8 mouse cellular contexts compared by ENCODE assay signal in genomic region chr11:85760486-85761141, GRCm38 (mm10).
DNase-seq lines count a peak whose midpoint lies in the region; ATAC-seq and TF ChIP-seq lines count a peak whose summit lies in the region.

No protein-coding gene starts in this region.

- TF ChIP-seq CTCF in heart, adult 2 months (IDR thresholded peaks at IDR 0.05): no peak
- TF ChIP-seq CTCF in kidney, postnatal 0 days (IDR thresholded peaks at IDR 0.05; ENCODE audit: low read depth): no peak

- peaks cover 4% of the 10 kb centered on the region for H3K27me3 ChIP-seq in forebrain, embryonic 15.5 days
- peaks cover 18% of the 10 kb centered on the region; the same call in 1 of the 2 replicates for H3K27me3 ChIP-seq in forebrain, embryonic 13.5 days
- no peaks in the 10 kb centered on the region for H3K27me3 ChIP-seq in heart, adult 2 months (ENCODE audit: control insufficient read depth, insufficient read depth, low read length)
- no peaks in the 10 kb centered on the region for H3K27me3 ChIP-seq in kidney, postnatal 0 days (ENCODE audit: insufficient read depth, low read length)
- no peaks in the 10 kb centered on the region for H3K27me3 ChIP-seq in lung, embryonic 15.5 days

- 16% methylated on average over 6 of the region's 6 CpGs for WGBS in forebrain, embryonic 15.5 days
- 29% methylated on average over 6 of the region's 6 CpGs for WGBS in forebrain, embryonic 13.5 days
- 15% methylated on average over 6 of the region's 6 CpGs for WGBS in heart, adult 2 months
- 25% methylated on average over 6 of the region's 6 CpGs for WGBS in kidney, postnatal 0 days
- WGBS in lung, embryonic 15.5 days: 19% methylated on average over 6 of the region's 6 CpGs

- H3K4me2 ChIP-seq in forebrain, embryonic 15.5 days (replicated peaks): no peak overlapping the region
- H3K4me2 ChIP-seq in forebrain, embryonic 13.5 days: no peak overlapping the region
- no peak overlapping the region for H3K4me2 ChIP-seq in kidney, postnatal 0 days (ENCODE audit: low read length)
- no peak overlapping the region for H3K4me2 ChIP-seq in lung, embryonic 15.5 days

- TF ChIP-seq POLR2A in heart, adult 2 months (IDR thresholded peaks at IDR 0.05; ENCODE audit: insufficient read depth, low read depth, low read length): no peak

- H3K9ac ChIP-seq in forebrain, embryonic 15.5 days (replicated peaks): no peak overlapping the region
- no peak overlapping the region for H3K9ac ChIP-seq in forebrain, embryonic 13.5 days
- H3K9ac ChIP-seq in heart, adult 2 months (ENCODE audit: low read depth, low read length): no peak overlapping the region
- no peak overlapping the region for H3K9ac ChIP-seq in kidney, postnatal 0 days (ENCODE audit: low read depth, low read length)
- H3K9ac ChIP-seq in lung, embryonic 15.5 days: no peak overlapping the region

- ATAC-seq in forebrain, embryonic 15.5 days (replicated peaks): no peak; the same call in 1 of the 2 replicates
- ATAC-seq in forebrain, embryonic 13.5 days: no peak
- ATAC-seq in kidney, postnatal 0 days (replicated peaks; ENCODE audit: low FRiP score, low read depth): peak; percentile 69; the same call in 1 of the 2 replicates
- peak; percentile 91 for ATAC-seq in lung, embryonic 15.5 days (ENCODE audit: borderline replicate concordance, extremely low read depth, low FRiP score, low TSS enrichment)
- no peak for ATAC-seq in granulocyte monocyte progenitor cell, adult 5-6 weeks (replicated peaks; ENCODE audit: poor library complexity, severe bottlenecking)

- H3K4me1 ChIP-seq in forebrain, embryonic 15.5 days: peaks cover 12% of the 10 kb centered on the region
- H3K4me1 ChIP-seq in forebrain, embryonic 13.5 days: peaks cover 18% of the 10 kb centered on the region
- peaks cover 19% of the 10 kb centered on the region for H3K4me1 ChIP-seq in brown adipose tissue, adult 24 weeks (ENCODE audit: control insufficient read depth, insufficient read depth, insufficient read length, low read length)
- H3K4me1 ChIP-seq in heart, adult 2 months (ENCODE audit: control insufficient read depth, insufficient read depth, low read length): peaks cover 10% of the 10 kb centered on the region
- peaks cover 20% of the 10 kb centered on the region; the same call in 1 of the 2 replicates for H3K4me1 ChIP-seq in kidney, postnatal 0 days (replicated peaks; ENCODE audit: insufficient read depth, low read length)
- H3K4me1 ChIP-seq in lung, embryonic 15.5 days: peaks cover 43% of the 10 kb centered on the region

- no peak overlapping the region for H3K4me3 ChIP-seq in forebrain, embryonic 15.5 days
- no peak overlapping the region for H3K4me3 ChIP-seq in forebrain, embryonic 13.5 days
- no peak overlapping the region for H3K4me3 ChIP-seq in brown adipose tissue, adult 24 weeks (ENCODE audit: insufficient read depth, low read depth, low read length)
- no peak overlapping the region for H3K4me3 ChIP-seq in heart, adult 2 months
- no peak overlapping the region for H3K4me3 ChIP-seq in kidney, postnatal 0 days (replicated peaks; ENCODE audit: low read depth, low read length)
- no peak overlapping the region for H3K4me3 ChIP-seq in lung, embryonic 15.5 days

- H3K27ac ChIP-seq in forebrain, embryonic 15.5 days (replicated peaks): 0 out of 2 replicates have a peak overlapping the region, but pooled peaks have one; percentile 20
- no peak overlapping the region for H3K27ac ChIP-seq in forebrain, embryonic 13.5 days
- peak overlapping the region; percentile 54 for H3K27ac ChIP-seq in brown adipose tissue, adult 24 weeks (replicated peaks; ENCODE audit: low read depth, low read length)
- peak overlapping the region; percentile 62 for H3K27ac ChIP-seq in heart, adult 2 months
- peak overlapping the region; percentile 51; the same call in 1 of the 2 replicates for H3K27ac ChIP-seq in kidney, postnatal 0 days
- peak overlapping the region; percentile 94 for H3K27ac ChIP-seq in lung, embryonic 15.5 days

- no peak for TF ChIP-seq EP300 in heart, adult 2 months (IDR thresholded peaks at IDR 0.05; ENCODE audit: insufficient read depth, low read depth, low read length)

- H3K9me3 ChIP-seq in forebrain, embryonic 15.5 days: no peaks in the 10 kb centered on the region
- no peaks in the 10 kb centered on the region for H3K9me3 ChIP-seq in forebrain, embryonic 13.5 days (replicated peaks)
- H3K9me3 ChIP-seq in kidney, postnatal 0 days (replicated peaks; ENCODE audit: low read length): no peaks in the 10 kb centered on the region
- H3K9me3 ChIP-seq in lung, embryonic 15.5 days: no peaks in the 10 kb centered on the region

- peak; percentile 69 to 72 for DNase-seq in heart, adult 2 months
- DNase-seq in kidney, postnatal 0 days (ENCODE audit: low spot score): peak; percentile 79
- peak; percentile 40 for DNase-seq in right cerebral cortex, postnatal 4 days

- intact Hi-C loops in heart, adult 2 months (cut with DNase I): loop anchor here (5.0 kb wide), 2 partner anchors 62 to 243 kb away; no protein-coding TSS in a partner anchor

- H3K36me3 ChIP-seq in forebrain, embryonic 15.5 days: no peaks in the 10 kb centered on the region
- H3K36me3 ChIP-seq in forebrain, embryonic 13.5 days (ENCODE audit: poor library complexity, severe bottlenecking): no peaks in the 10 kb centered on the region
- H3K36me3 ChIP-seq in heart, adult 2 months (ENCODE audit: control insufficient read depth, insufficient read depth, low read length): 0 out of 2 replicates have a peak, but pooled peaks cover 2% of the 10 kb centered on the region
- no peaks in the 10 kb centered on the region for H3K36me3 ChIP-seq in kidney, postnatal 0 days (ENCODE audit: insufficient read depth, low read length)
- no peaks in the 10 kb centered on the region for H3K36me3 ChIP-seq in lung, embryonic 15.5 days

- H3K79me2 ChIP-seq in heart, adult 2 months (replicated peaks; ENCODE audit: control insufficient read depth, insufficient read depth, low read length): no peaks in the 10 kb centered on the region; the same call in 1 of the 2 replicates

Comparison
In these comparisons a context has a peak if more than half of its experiments do, and no peak if none do; other contexts are left out.
1. ATAC-seq: peak in kidney, postnatal 0 days (single experiment) and lung, embryonic 15.5 days (single experiment); none in forebrain, embryonic 15.5 days (single experiment), forebrain, embryonic 13.5 days (single experiment) and granulocyte monocyte progenitor cell, adult 5-6 weeks (single experiment).
2. Peak in every context shown above with its lines, with median percentiles within 50 percentile points of each other: DNase-seq.